Mouse (Mus musculus) cerebellum, postnatal 36 days (tissue): ENCODE measurements around the gene Agfg2.
A peak's percentile ranks its signal among the peaks of the same experiment; 100 is the strongest.

Experiments
- DNase-seq, 2 experiments: peaks; one replicate each; pipeline ENCODE4 v3.0.0; 2021 to 2022; ENCODE audit warnings: mixed read lengths in 2 of 2

Gene Agfg2

GRCm38 (mm10) chr5:137683388-137684293 lies 885 bp downstream of the Agfg2 start:
- DNase-seq = peak; percentile 6 to 13

GRCm38 (mm10) chr5:137682526-137682925 lies 2.0 kb downstream of the Agfg2 start:
- no peak for DNase-seq

GRCm38 (mm10) chr5:137679726-137680125 lies 4.8 kb downstream of the Agfg2 start:
- no peak for DNase-seq

GRCm38 (mm10) chr5:137678736-137679135 lies 5.8 kb downstream of the Agfg2 start:
- no peak for DNase-seq

- DNase-seq = no peak
Observed at GRCm38 (mm10) chr5:137677859-137678258, 6.7 kb downstream of the Agfg2 start.

- DNase-seq = no peak
Observed at GRCm38 (mm10) chr5:137674786-137675185, 9.7 kb downstream of the Agfg2 start.

GRCm38 (mm10) chr5:137673015-137673414 lies 11.5 kb downstream of the Agfg2 start:
- no peak for DNase-seq

GRCm38 (mm10) chr5:137672361-137672760 lies 12.2 kb downstream of the Agfg2 start:
- DNase-seq = no peak

- no peak for DNase-seq
Observed at GRCm38 (mm10) chr5:137671443-137672240, 12.9 kb downstream of the Agfg2 start.

- no peak for DNase-seq
Observed at GRCm38 (mm10) chr5:137670240-137670639, 14.3 kb downstream of the Agfg2 start.

GRCm38 (mm10) chr5:137668971-137669370 lies 15.6 kb downstream of the Agfg2 start:
- DNase-seq = no peak

GRCm38 (mm10) chr5:137663057-137663456 lies 21.5 kb downstream of the Agfg2 start:
- no peak for DNase-seq

- DNase-seq = no peak
Observed at GRCm38 (mm10) chr5:137660064-137660688, 24.4 kb downstream of the Agfg2 start.

GRCm38 (mm10) chr5:137656977-137657376 lies 27.5 kb downstream of the Agfg2 start:
- peak; percentile 72 to 81 for DNase-seq

- no peak for DNase-seq
Observed at GRCm38 (mm10) chr5:137654746-137655145, 29.8 kb downstream of the Agfg2 start.

GRCm38 (mm10) chr5:137653366-137653765 lies 31.2 kb downstream of the Agfg2 start:
- DNase-seq = no peak

GRCm38 (mm10) chr5:137652474-137652873 lies 32.1 kb downstream of the Agfg2 start:
- peak; percentile 77 for DNase-seq

GRCm38 (mm10) chr5:137649669-137650571 lies 34.6 kb downstream of the Agfg2 start:
- no peak for DNase-seq

GRCm38 (mm10) chr5:137649251-137649650 lies 35.3 kb downstream of the Agfg2 start:
- DNase-seq = no peak

- no peak for DNase-seq
Observed at GRCm38 (mm10) chr5:137647827-137648601, 36.5 kb downstream of the Agfg2 start.

GRCm38 (mm10) chr5:137645652-137646091 lies 38.9 kb downstream of the Agfg2 start, which contains the start of gene Irs3:
Gene Irs3, minus strand, starts transcription at chr5:137645714.
- no peak for DNase-seq
